Mouse (Mus musculus): ENCODE data around the gene BC048562.

DNA sequence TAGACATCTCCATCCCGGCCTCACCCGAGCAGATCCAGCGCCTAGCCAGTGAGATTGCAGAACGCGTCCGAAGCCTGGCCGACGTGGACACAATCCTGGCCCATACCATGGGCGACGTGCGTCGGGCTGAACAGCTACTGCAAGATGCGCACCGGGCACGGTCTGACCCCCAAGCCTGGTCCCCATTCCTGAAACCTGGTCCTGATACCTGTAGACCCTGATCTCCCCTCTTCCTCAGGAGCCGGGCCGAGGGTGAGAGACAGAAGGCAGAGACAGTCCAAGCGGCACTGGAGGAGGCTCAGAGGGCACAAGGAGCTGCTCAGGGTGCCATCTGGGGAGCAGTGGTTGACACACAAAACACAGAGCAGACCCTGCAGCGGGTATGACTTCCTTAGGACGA is 52.9 kb downstream of the BC048562 start:
- no peak for TF ChIP-seq POLR2A (IDR thresholded peaks at IDR 0.05; ENCODE audit: low read depth, low read length)
- TF ChIP-seq CTCF (IDR thresholded peaks at IDR 0.05; ENCODE audit: extremely low read depth, insufficient read depth, insufficient read length, insufficient replicate concordance) = no peak
